Mouse (Mus musculus) layer of hippocampus, adult 8-10 months (tissue): ENCODE measurements around the gene Glb1. TPM values are rescaled to one million over a fixed set of nuclear protein-coding genes. Genes with fewer than 3 reads are reported as not detected.
"Not testable (repeated sequence)": the region's sequence is repeated elsewhere in the genome, so short reads cannot be mapped to it uniquely, and the experiment has no call there.

Source experiments
- DNase-seq, 2 experiments: peaks; one replicate each; pipeline ENCODE4 v3.0.0; 2022; ENCODE audit warnings: low spot score in 2 of 2
- total RNA-seq, 4 experiments: library from RNA; stranded (reverse); gene quantifications; 2 replicates each; pipeline ENCODE4 v1.2.4; 2022

Gene Glb1
- total RNA-seq, 4 experiments from 2014 or later: 20.2 to 40.0 (median 30.7) TPM

GRCm38 (mm10) chr9:114499783-114500515, 99.1 kb downstream of the Glb1 start:
- peak; percentile 19 to 48 for DNase-seq

- DNase-seq: no peak
Measured at GRCm38 (mm10) chr9:114501111-114501510, 100.2 kb downstream of the Glb1 start.

GRCm38 (mm10) chr9:114501913-114502312, 101.0 kb downstream of the Glb1 start:
- no peak for DNase-seq

- DNase-seq: no peak
Measured at GRCm38 (mm10) chr9:114502711-114503427, 102.0 kb downstream of the Glb1 start.

- no peak for DNase-seq
Measured at GRCm38 (mm10) chr9:114504816-114505215, 103.9 kb downstream of the Glb1 start, which contains the start of gene Ccr4. Ccr4 (minus strand) TSS chr9:114504916.

GRCm38 (mm10) chr9:114506564-114506963, 105.7 kb downstream of the Glb1 start:
- no peak for DNase-seq

GRCm38 (mm10) chr9:114507421-114507820, 106.5 kb downstream of the Glb1 start:
- no peak for DNase-seq

GRCm38 (mm10) chr9:114509785-114510184, 108.9 kb downstream of the Glb1 start:
- DNase-seq: no peak

GRCm38 (mm10) chr9:114512831-114513230, 112.0 kb downstream of the Glb1 start:
- DNase-seq: no peak

GRCm38 (mm10) chr9:114515364-114515763, 114.5 kb downstream of the Glb1 start, which contains the start of gene C130032M10Rik:
C130032M10Rik (plus strand) TSS chr9:114515697.
- DNase-seq: no peak

- DNase-seq: no peak
Measured at GRCm38 (mm10) chr9:114517924-114518497, 117.1 kb downstream of the Glb1 start.

- DNase-seq: no peak
Measured at GRCm38 (mm10) chr9:114518812-114519477, 118.1 kb downstream of the Glb1 start.

- DNase-seq: not testable (repeated sequence)
Measured at GRCm38 (mm10) chr9:114520529-114520928, 119.7 kb downstream of the Glb1 start.

GRCm38 (mm10) chr9:114522041-114522440, 121.2 kb downstream of the Glb1 start:
- DNase-seq: no peak

GRCm38 (mm10) chr9:114522501-114522900, 121.6 kb downstream of the Glb1 start:
- no peak for DNase-seq

Other genes with a start within 250 kb of the Glb1 start
- gene Bcl2a1c, start 70.9 kb upstream of the Glb1 start, total RNA-seq: not detected
- 1 to 10 TPM; 6.1 to 9.8 (median 8.3) TPM for gene Crtap, start 10.4 kb upstream of the Glb1 start, total RNA-seq
- 10 to 100 TPM; 10.6 to 13.4 (median 12.4) TPM for gene Tmppe, start within 50 bp of the Glb1 start, total RNA-seq
- not detected for gene Ccr4, start 103.8 kb downstream of the Glb1 start, total RNA-seq
- gene C130032M10Rik, start 114.6 kb downstream of the Glb1 start, total RNA-seq: not detected
- 1 to 10 TPM; 1.3 to 1.9 (median 1.6) TPM for gene Trim71, start 163.3 kb downstream of the Glb1 start, total RNA-seq
- 10 to 100 TPM; 48.5 to 56.0 (median 53.2) TPM for gene Cnot10, start 239.1 kb downstream of the Glb1 start, total RNA-seq